ENCODE assay signal across 29 mouse cellular contexts in the genomic region with DNA sequence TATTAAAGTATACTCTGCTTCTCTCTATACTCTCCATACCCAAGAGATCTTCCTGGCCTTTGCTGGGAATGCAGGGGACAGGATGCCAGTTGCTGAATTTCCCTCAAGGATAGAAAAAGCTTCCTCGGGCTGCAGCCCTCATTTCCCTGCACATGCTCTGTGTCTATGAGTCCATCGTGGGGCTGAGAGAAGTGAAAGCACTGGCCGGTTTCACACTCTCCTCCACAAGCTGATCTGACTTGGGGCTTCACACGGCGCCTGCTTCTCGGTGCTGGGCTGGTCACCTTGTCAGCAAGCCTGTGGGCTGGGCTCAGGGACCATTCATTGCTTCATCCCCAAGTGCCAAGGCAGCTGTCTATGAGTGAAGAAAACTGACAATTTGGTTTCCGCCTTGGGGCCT. TPM values are rescaled to one million over a fixed set of nuclear protein-coding genes. Genes with fewer than 3 reads are reported as not detected.
DNase-seq lines count a peak whose midpoint lies in the region; ATAC-seq and TF ChIP-seq lines count a peak whose summit lies in the region.
"Had no signal": no experiment of that assay in that cellular context is flagged by ENCODE, and none has a peak within 500 bp of the region (broad histone marks: within the 10 kb centered on the region; RNA-seq: fewer than 3 reads in every experiment).

No protein-coding gene starts in this region.

- H3K27ac ChIP-seq in layer of hippocampus, adult 2 months, result peak overlapping the region; percentile 57; the same call in 1 of the 2 replicates
- H3K27ac ChIP-seq: embryonic facial prominence, embryonic 10.5 days; embryonic facial prominence, embryonic 13.5 days; forebrain, embryonic 13.5 days; heart, embryonic 15.5 days; hindbrain, embryonic 10.5 days; hindbrain, embryonic 13.5 days had no signal

- H3K4me3 ChIP-seq in layer of hippocampus, adult 2 months, result no peak overlapping the region
- H3K4me3 ChIP-seq: embryonic facial prominence, embryonic 10.5 days; embryonic facial prominence, embryonic 13.5 days; erythroblast, embryonic 14.5 days; forebrain, embryonic 13.5 days; heart, embryonic 12.5 days; heart, embryonic 15.5 days; hindbrain, embryonic 10.5 days; hindbrain, embryonic 13.5 days had no signal

- DNase-seq in layer of hippocampus, adult 2 months (ENCODE audit: low spot score in 2 of 2), result no peak
- DNase-seq in layer of hippocampus, adult 8-10 months (ENCODE audit: low spot score in 2 of 2), result no peak
- no peak for DNase-seq in heart, adult 8-10 months (ENCODE audit: low spot score)
- DNase-seq in thymus, postnatal 10 days (ENCODE audit: low spot score in 2 of 2), result no peak
- DNase-seq: adrenal gland, adult 2 months; adrenal gland, postnatal 14 days; cerebellum, adult 11 months; cerebellum, adult 2 months; cerebellum, adult 9-11 months; embryo, embryonic 11 days; gastrocnemius, postnatal 10 days; gastrocnemius, postnatal 36 days; heart, adult 11 months; heart, postnatal 10 days; heart, postnatal 36 days had no signal

- ATAC-seq in common myeloid progenitor, adult 5-6 weeks (replicated peaks; ENCODE audit: low read depth, poor library complexity, severe bottlenecking), result peak; percentile 43
- ATAC-seq in megakaryocyte progenitor cell, adult 5-6 weeks (replicated peaks; ENCODE audit: poor library complexity), result 0 out of 2 replicates have a peak, but pooled peaks have one; percentile 53
- ATAC-seq: forebrain, embryonic 13.5 days; forebrain, embryonic 16.5 days; hindbrain, embryonic 16.5 days; inflammation-experienced regulatory T-cells, adult 6 months had no signal

- TF ChIP-seq CTCF in layer of hippocampus, adult 2 months (conservative IDR thresholded peaks at IDR 0.05), result no peak

RNA-seq across cellular contexts. Expression of a gene that starts 25.4 kb away (rescaled TPM):
- total RNA-seq in layer of hippocampus, adult 2 months (2021), result 100 to 1,000 TPM; 298 to 309 TPM
- total RNA-seq in layer of hippocampus, adult 8-10 months (2022), result 100 to 1,000 TPM; 255 to 302 (median 277) TPM
- total RNA-seq in common myeloid progenitor, adult 5-6 weeks (2017), result not detected in 2 replicates
- total RNA-seq in megakaryocyte progenitor cell, adult 5-6 weeks (2015), result not detected in 2 replicates
- not detected in 2 replicates for total RNA-seq in megakaryocyte progenitor cell, adult 5-6 weeks (2017)
- 1 to 10 TPM; 2.4 to 3.2 (median 2.7) TPM for total RNA-seq in heart, adult 8-10 months (2022)
- total RNA-seq: MEL had no signal

Comparison
In these comparisons a context has a peak if more than half of its experiments do, and no peak if none do; other contexts are left out.
1. RNA of a gene that starts 25.4 kb away (total RNA-seq): 298 to 309 TPM in layer of hippocampus, adult 2 months and 255 to 302 TPM in layer of hippocampus, adult 8-10 months; 2.4 to 3.2 TPM in heart, adult 8-10 months, not detected in common myeloid progenitor, adult 5-6 weeks and not detected in megakaryocyte progenitor cell, adult 5-6 weeks; every median in the first group is over 10 times any median in the second.